11 mouse cellular contexts compared by ENCODE assay signal in genomic region chr8:119272891-119273290, GRCm38 (mm10).
"Had no signal": no experiment of that assay in that cellular context is flagged by ENCODE, and none has a peak within 500 bp of the region (broad histone marks: within the 10 kb centered on the region; RNA-seq: fewer than 3 reads in every experiment).

No protein-coding gene starts in this region.

- H3K36me3 ChIP-seq: limb, embryonic 12.5 days; liver, embryonic 13.5 days; midbrain, embryonic 13.5 days; neural tube, embryonic 12.5 days had no signal

- H3K9ac ChIP-seq: limb, embryonic 12.5 days; liver, embryonic 13.5 days; liver, postnatal 0 days; midbrain, embryonic 13.5 days; neural tube, embryonic 12.5 days had no signal

- ATAC-seq: liver, postnatal 0 days; midbrain, embryonic 13.5 days had no signal

- H3K27ac ChIP-seq: limb, embryonic 12.5 days; liver, embryonic 13.5 days; midbrain, embryonic 13.5 days; neural tube, embryonic 12.5 days had no signal

- H3K4me1 ChIP-seq: limb, embryonic 12.5 days; liver, embryonic 13.5 days; midbrain, embryonic 13.5 days had no signal

- H3K4me2 ChIP-seq: limb, embryonic 12.5 days; liver, embryonic 13.5 days; midbrain, embryonic 13.5 days; neural tube, embryonic 12.5 days had no signal

- H3K27me3 ChIP-seq: limb, embryonic 12.5 days; liver, embryonic 13.5 days; midbrain, embryonic 13.5 days; neural tube, embryonic 12.5 days had no signal

- DNase-seq: kidney, postnatal 25 days; liver; liver, embryonic 13.5 days; liver, postnatal 0 days; lung, postnatal 36 days; spleen, adult 18-20 months; thymus, adult 18-20 months; thymus, postnatal 14 days had no signal

- H3K4me3 ChIP-seq: limb, embryonic 12.5 days; liver, embryonic 13.5 days; midbrain, embryonic 13.5 days; neural tube, embryonic 12.5 days had no signal

- H3K9me3 ChIP-seq: limb, embryonic 12.5 days; midbrain, embryonic 13.5 days; neural tube, embryonic 12.5 days had no signal
